Mouse (Mus musculus): ENCODE results near the gene Med22.

DNA sequence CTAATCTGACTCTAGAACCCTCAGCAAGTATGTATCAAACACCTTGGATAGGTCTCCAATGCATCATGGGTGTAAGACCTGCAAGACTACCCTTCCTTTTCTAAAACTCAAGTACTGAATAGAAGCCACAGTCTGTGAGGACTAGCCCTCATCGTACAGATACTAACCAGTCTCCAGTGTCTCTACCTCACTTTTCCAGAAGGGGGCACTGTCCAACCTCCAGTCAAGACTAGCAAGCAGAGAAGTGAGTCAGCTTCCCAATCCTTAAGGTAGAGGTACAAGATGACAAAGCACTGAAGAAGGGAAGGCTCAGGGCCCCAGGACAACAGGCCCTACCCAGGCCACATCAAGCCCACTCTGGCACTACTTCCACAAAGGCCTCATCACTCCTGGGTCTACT, 19.9 kb upstream of the Med22 start:
- TF ChIP-seq CTCF (IDR thresholded peaks at IDR 0.05; ENCODE audit: control insufficient read depth, insufficient read depth, low read length) (peak; percentile 60), POLR2A (IDR thresholded peaks at IDR 0.05; ENCODE audit: borderline replicate concordance, control insufficient read depth, low read depth, low read length) (no peak)

All from bone marrow, adult 2 months (tissue).